Mouse (Mus musculus): ENCODE measurements at regions not wholly inside any gene's neighbourhood (a gene's known extent, or its start where the extent isn't known, plus 50 kb on each side); places are given as distances from the start of the nearest gene placed in this dataset.

- no peak for DNase-seq (ENCODE audit: low read depth)
These were observed 690.1 kb downstream of the Ttll7 start for GRCm38 (mm10) chr3:147542285-147542684.

- no peak for DNase-seq (ENCODE audit: low read depth)
These were observed 685.4 kb downstream of the Ttll7 start for GRCm38 (mm10) chr3:147537584-147537983.

GRCm38 (mm10) chr3:147532196-147532595 lies 680.0 kb downstream of the Ttll7 start:
- no peak for DNase-seq (ENCODE audit: low read depth)

- no peak for DNase-seq (ENCODE audit: low read depth)
These were observed 679.5 kb downstream of the Ttll7 start for GRCm38 (mm10) chr3:147531608-147532180.
